ENCODE assay signal across 8 mouse cellular contexts in genomic region chr5:33430511-33431172, GRCm38 (mm10). TPM values are rescaled to one million over a fixed set of nuclear protein-coding genes. Genes with fewer than 3 reads are reported as not detected.
DNase-seq lines count a peak whose midpoint lies in the region; ATAC-seq lines count a peak whose summit lies in the region.

No protein-coding gene starts in this region.

- peak overlapping the region; percentile 25 for H3K4me2 ChIP-seq in kidney, embryonic 14.5 days (replicated peaks; ENCODE audit: low read depth, low read length)
- peak overlapping the region; percentile 46 for H3K4me2 ChIP-seq in hindbrain, embryonic 13.5 days
- peak overlapping the region; percentile 36 for H3K4me2 ChIP-seq in midbrain, embryonic 15.5 days

- peak overlapping the region; percentile 23 for H3K4me3 ChIP-seq in kidney, embryonic 14.5 days (ENCODE audit: low read length)
- H3K4me3 ChIP-seq in hindbrain, embryonic 13.5 days: peak overlapping the region; percentile 34
- H3K4me3 ChIP-seq in midbrain, embryonic 15.5 days: peak overlapping the region; percentile 14

- no peak overlapping the region for H3K9ac ChIP-seq in kidney, embryonic 14.5 days (ENCODE audit: low read depth, low read length)
- H3K9ac ChIP-seq in hindbrain, embryonic 13.5 days: peak overlapping the region; percentile 51; the same call in 1 of the 2 replicates
- no peak overlapping the region for H3K9ac ChIP-seq in midbrain, embryonic 15.5 days

- no peaks in the 10 kb centered on the region for H3K36me3 ChIP-seq in kidney, embryonic 14.5 days (ENCODE audit: control insufficient read depth, insufficient read depth, low read length)
- H3K36me3 ChIP-seq in hindbrain, embryonic 13.5 days: no peaks in the 10 kb centered on the region
- no peaks in the 10 kb centered on the region for H3K36me3 ChIP-seq in midbrain, embryonic 15.5 days (replicated peaks)

- no peak overlapping the region for H3K27ac ChIP-seq in kidney, embryonic 14.5 days (ENCODE audit: low read depth, low read length)
- H3K27ac ChIP-seq in hindbrain, embryonic 13.5 days: no peak overlapping the region
- H3K27ac ChIP-seq in midbrain, embryonic 15.5 days: no peak overlapping the region

- no peak for ATAC-seq in kidney, embryonic 14.5 days (ENCODE audit: low FRiP score, low TSS enrichment)
- no peak for ATAC-seq in hindbrain, embryonic 13.5 days (ENCODE audit: low FRiP score)
- no peak for ATAC-seq in midbrain, embryonic 15.5 days (replicated peaks)

- peaks cover 16% of the 10 kb centered on the region for H3K4me1 ChIP-seq in kidney, embryonic 14.5 days (ENCODE audit: control insufficient read depth, insufficient read depth, low read length)
- peaks cover 40% of the 10 kb centered on the region for H3K4me1 ChIP-seq in hindbrain, embryonic 13.5 days (replicated peaks)
- H3K4me1 ChIP-seq in midbrain, embryonic 15.5 days: peaks cover 47% of the 10 kb centered on the region

- peaks cover 89% of the 10 kb centered on the region for H3K27me3 ChIP-seq in kidney, embryonic 14.5 days (ENCODE audit: control insufficient read depth, insufficient read depth, low read length)
- H3K27me3 ChIP-seq in hindbrain, embryonic 13.5 days: peaks cover 98% of the 10 kb centered on the region
- H3K27me3 ChIP-seq in midbrain, embryonic 15.5 days (replicated peaks): peaks cover 90% of the 10 kb centered on the region

- DNase-seq in kidney, adult 8-10 months: no peak
- DNase-seq in cerebellum, postnatal 25 days: peak; percentile 27 to 46
- DNase-seq in frontal cortex, postnatal 14 days (ENCODE audit: low spot score in 2 of 2): no peak
- DNase-seq in gastrocnemius, postnatal 10 days: no peak
- no peak for DNase-seq in adrenal gland, postnatal 14 days

- WGBS in kidney, embryonic 14.5 days: 2% methylated on average over 56 of the region's 64 CpGs
- WGBS in hindbrain, embryonic 13.5 days: under 1% methylated on average over 64 of the region's 64 CpGs
- WGBS in midbrain, embryonic 15.5 days: 1% methylated on average over 64 of the region's 64 CpGs

- no peaks in the 10 kb centered on the region for H3K9me3 ChIP-seq in kidney, embryonic 14.5 days (ENCODE audit: control insufficient read depth, low read length)
- H3K9me3 ChIP-seq in hindbrain, embryonic 13.5 days: no peaks in the 10 kb centered on the region
- H3K9me3 ChIP-seq in midbrain, embryonic 15.5 days: no peaks in the 10 kb centered on the region

RNA-seq across cellular contexts. Expression of gene Nkx1-1, which starts 3.1 kb away (rescaled TPM):
- not detected in 2 replicates for polyA plus RNA-seq in kidney, embryonic 14.5 days (2014; fragmentation: Nextera tagmentation; extraction: Ambion mirVana)
- 0.38 and 0.45 TPM in 2 replicates for polyA plus RNA-seq in hindbrain, embryonic 13.5 days (2015; fragmentation: Nextera tagmentation; extraction: Ambion mirVana)
- 0.33 TPM in 1 of 2 replicates, not detected in the other for polyA plus RNA-seq in midbrain, embryonic 15.5 days (2015; fragmentation: Nextera tagmentation; extraction: Ambion mirVana)
- not detected for total RNA-seq in gastrocnemius, postnatal 10 days (2021)
- total RNA-seq in adrenal gland, postnatal 14 days (2021): not detected in 2 replicates

RNA-seq across cellular contexts. Expression of gene Uvssa, which starts 52.3 kb away (rescaled TPM):
- 7.9 and 8.9 TPM in 2 replicates for polyA plus RNA-seq in kidney, embryonic 14.5 days (2014; fragmentation: Nextera tagmentation; extraction: Ambion mirVana)
- 8.7 and 9.0 TPM in 2 replicates for polyA plus RNA-seq in hindbrain, embryonic 13.5 days (2015; fragmentation: Nextera tagmentation; extraction: Ambion mirVana)
- 9.0 and 9.7 TPM in 2 replicates for polyA plus RNA-seq in midbrain, embryonic 15.5 days (2015; fragmentation: Nextera tagmentation; extraction: Ambion mirVana)
- total RNA-seq in gastrocnemius, postnatal 10 days (2021): 1 to 10 TPM; 5.6 to 7.4 TPM
- 8.0 and 9.4 TPM in 2 replicates for total RNA-seq in adrenal gland, postnatal 14 days (2021)

Comparison
In these comparisons a context has a peak if more than half of its experiments do, and no peak if none do; other contexts are left out.
1. DNase-seq: peak in cerebellum, postnatal 25 days (2 of 2); none in kidney, adult 8-10 months (0 of 2), frontal cortex, postnatal 14 days (0 of 2), gastrocnemius, postnatal 10 days (single experiment) and adrenal gland, postnatal 14 days (single experiment).
2. Peak in every context shown above with its lines, with median percentiles within 50 percentile points of each other: H3K4me2 ChIP-seq and H3K4me3 ChIP-seq.